Mouse (Mus musculus) right cerebral cortex, postnatal 36 days (tissue): ENCODE results near the gene Pigf.

Experiments
- DNase-seq, 2 experiments: peaks; one replicate each; pipeline ENCODE4 v3.0.0; 2022; ENCODE audit warnings: low spot score in 2 of 2, mixed read lengths in 1 of 2

Pigf gene

DNA sequence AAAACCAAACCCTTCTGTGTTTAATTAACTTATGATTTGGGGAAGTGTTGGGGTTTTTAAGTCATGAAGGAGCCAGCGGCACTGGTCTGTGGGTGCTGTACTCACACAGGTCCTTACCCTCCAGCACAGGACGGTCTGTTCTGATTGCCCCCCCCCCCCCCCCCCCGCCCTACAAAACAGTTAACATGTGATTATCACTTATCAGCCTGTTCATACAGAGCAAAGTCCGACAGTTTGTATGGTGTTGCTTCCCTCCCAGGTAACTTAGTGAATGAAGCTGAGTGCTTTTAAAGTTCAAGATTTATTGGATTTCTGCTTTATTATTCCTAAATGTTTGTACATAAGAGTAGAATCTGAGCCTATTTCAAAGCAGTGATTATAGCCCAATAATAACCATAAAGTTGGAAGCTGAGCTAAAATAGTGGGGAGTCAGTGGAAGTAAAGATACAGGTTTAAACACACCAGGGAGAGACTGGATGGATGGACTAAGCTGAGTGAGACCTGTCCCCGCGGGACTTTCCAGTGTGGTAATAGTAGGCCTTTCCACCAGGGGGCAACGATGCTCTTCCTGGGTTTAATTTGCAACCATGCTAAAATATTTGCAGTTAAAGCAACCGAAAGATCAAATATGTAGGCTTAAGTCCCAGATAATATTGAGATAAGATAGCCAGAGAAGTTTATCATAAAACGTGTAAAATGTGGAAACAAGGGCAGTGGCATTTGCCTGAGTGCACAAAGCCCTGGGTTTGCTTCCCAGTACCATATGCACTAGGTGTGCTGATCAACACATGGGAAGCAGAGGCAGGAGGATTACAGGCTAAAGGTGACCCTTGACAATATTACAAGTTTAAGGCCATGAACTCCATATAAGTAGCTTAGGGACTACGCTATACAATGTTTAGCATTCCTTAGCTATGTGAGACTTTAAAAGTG lies 11.2 kb upstream of the Pigf start:
- no peak for DNase-seq

DNA sequence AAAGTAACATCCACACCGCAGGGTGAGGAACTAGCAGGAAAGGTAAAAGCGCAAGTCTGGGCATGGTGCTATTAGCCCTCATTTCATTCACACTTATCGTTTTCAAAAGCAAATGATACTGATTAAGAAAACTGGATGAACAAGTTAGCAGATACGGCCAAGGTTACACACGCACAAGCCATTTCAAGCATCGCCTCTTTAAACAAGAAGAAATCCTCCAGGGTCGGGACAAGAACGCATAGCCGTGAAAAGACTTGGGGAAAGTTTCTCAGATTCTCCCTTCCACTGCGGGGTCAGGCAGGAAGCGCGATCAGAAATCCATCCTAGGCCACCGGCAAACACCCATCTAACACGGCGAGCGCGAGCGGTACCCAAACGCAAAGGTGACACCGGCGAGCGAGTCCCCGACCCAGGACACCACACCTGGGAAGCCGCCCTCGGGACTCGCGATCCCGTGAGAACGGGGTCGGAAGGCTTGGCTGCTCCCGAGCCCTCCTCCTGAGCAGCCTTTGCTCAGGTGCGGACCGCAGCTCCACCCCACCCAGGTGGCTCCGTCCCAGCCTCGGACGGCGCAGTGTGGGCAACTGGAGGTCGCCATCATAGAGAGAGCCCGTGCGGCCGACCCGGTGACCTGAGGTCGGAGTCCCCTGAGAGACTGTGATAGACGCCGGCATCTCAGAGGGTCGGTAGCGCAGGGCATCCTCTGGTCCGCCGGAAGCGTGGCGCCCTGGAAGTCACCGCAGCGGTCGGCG lies 539 bp downstream of the Pigf start:
- no peak for DNase-seq

DNA sequence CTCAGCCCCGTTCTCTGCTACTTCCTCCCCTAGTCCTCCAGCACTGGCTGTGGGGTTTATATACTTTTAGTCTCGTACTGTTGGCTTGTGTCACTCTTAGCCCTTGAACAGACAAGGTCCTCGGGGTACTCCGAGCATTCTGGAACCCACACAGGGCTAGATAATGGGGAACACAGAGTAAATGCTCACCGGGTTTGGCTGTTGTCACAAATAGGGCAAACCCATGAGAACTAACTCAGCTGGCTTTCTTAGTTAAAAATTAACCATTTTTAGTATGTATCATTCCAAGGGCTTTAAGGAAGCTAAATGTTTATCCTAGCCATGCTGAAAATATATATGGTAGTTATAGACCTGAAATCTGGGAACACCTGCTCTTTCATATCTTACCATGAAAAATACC lies 5.5 kb downstream of the Pigf start:
- no peak for DNase-seq

DNA sequence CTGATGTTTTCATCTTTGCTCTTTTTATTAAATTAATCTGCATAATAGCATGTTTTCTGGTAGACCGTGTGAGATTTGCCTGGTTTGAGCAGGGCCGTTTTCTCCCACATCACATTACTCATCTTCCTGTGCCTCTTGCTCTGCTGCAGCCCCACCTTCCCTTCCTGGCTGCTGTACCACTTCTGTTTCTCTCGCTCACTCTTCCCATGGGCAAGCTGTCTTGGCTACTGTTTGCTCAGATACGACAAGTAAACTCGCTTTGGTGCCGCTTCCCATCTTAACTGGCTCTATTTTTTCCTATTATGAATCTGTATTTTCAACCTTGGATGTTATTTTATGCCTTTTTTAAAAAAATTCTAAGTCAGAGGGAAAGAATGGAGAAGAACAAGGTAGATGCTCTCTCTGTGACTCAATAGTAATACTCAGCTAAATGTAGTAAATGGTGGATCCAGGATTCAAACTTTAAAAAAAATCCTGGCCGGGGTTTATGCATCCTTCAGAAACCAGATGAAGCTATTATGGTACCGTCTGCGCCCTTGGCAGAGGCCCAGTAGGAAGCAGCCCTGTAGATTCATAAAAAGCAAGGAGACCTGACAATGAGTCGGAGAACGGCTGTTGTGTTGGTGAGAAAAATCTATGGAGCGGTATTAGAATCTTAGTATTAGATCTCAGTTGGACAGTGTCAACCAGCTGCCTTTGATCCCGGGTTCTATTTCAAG lies 13.7 kb downstream of the Pigf start:
- DNase-seq: peak; percentile 64 to 67

DNA sequence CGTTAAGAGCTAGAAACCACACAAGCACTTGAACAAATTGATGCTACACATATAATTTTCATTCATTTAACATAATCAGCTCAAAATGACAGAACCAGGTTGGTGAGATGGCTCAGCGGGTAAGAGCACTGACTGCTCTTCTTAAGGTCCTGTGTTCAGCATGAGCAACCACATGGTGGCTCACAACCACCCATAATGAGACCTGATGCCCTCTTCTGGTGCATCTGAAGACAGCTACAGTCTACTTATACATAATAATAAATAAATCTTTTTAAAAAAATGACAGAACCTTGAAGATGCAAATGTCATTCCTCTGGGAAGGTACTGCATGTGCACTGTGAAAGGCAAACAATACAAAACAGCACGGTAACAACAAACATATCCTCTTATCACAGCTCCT lies 16.3 kb downstream of the Pigf start:
- DNase-seq: no peak

DNA sequence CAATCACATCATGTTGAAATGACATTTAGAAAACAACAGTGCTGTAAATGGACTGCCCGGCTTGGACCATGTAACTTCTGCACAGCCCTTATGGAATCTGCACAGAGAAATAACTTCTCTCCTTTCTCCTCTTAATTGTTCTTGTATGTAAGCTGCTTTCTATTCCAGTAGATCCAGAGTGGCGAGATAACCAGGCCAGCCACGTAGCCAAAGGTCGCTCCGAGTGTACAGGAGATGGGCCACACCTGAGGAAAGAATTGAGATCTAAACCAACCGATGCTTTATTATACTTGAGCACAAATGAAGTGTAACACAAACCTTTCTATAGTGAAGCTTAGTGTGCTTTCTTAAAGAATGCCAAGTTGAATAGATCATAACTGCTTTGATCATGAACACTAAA lies 27.9 kb downstream of the Pigf start:
- DNase-seq: no peak

DNA sequence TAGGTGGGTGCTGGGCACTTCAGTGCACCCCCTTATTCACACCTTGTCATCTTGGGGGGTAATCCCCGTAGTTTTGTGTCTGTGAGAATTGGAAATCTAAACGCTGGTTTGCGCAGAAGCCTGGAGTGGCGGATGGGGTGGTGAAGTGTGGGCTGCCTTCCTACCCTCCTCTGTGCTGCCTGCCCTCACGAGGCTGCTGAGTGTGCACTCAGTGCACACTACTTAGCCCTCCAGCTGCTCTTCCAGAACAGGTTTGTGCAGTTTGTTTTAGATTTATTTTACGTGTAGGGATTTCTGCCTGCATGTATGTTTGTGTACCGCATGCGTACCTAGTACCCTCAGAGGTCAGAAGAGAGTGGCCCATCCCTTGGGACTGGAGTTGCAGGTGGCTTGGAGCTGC lies 33.9 kb downstream of the Pigf start:
- no peak for DNase-seq

DNA sequence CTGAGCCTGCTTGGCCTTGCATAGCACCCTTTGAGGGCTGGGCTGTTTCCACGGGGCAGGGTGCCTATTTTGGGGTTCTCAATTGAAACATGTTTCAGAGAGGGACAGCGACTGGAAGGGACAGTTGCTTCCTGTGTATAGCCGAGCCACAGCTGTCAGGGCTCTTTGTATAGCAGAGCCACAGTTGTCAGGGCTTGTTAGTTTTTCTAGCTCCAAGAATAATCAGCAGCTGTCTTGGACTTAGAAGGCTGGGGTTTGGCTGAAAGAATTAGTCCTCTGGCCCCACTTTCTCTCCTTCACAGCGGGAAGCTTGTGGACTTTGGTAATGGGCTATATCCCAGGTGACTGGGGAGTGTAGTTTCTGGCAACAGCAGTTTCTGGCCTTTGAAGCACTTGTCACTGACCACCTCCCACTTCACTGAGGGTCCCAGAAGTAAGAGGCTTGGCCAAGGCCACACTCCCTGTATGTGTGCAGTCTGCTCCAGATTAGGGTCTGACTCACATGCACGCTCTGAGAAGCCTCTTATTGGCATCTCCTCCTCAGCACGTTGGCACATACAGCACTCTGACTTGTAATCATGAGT lies 36.5 kb downstream of the Pigf start:
- no peak for DNase-seq

DNA sequence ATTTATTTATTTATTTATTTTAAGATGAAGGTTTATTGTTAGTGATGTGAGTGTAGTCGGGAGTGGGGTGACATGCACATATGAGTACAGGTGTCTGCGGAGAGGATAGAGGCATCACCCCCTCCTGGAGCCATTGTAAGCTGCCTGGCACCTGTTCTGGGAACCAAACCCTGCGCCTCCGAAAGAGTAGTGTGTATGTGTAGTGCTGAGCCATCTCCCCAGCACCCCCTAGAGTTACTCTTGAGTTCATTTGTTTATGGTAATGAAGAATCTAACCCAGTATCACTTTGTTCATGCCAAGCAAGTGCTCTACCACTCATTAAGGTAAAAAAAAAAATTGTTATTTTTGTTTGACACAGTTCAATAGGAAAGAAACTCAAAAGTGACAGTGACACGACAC lies 37.0 kb downstream of the Pigf start:
- no peak for DNase-seq

DNA sequence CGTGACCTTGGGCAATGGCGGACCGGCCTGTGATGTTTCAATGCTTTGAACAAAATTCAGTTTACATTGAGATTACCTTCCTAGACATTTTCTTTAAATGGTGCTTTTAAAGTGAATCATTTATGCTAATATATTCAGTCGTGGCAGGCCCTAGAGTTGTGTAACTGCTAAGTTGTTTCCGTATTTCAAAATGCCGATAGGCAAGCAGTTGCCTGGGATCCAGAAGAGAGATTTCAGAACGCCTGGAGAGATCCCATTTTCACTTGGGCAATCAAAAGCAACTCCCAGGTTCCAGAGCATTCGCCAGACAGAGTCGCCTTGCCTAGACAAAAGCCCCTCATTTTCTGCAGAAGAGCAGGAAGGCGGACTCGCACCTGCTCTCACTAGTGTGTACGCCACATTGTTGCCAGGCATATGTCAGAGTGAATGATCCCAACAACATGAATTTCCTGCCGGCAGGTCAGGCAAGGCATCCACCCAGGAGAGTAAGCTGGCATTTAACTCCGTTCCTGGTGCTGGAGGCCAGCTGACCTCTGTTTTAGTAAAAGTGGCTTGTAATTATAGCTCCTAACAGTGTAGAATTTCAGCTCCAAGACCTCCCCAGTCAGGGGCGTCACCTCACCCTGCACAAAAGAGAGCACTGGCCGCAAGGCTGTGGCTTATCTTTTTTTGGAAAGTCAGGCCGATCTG lies 38.6 kb downstream of the Pigf start:
- no peak for DNase-seq

DNA sequence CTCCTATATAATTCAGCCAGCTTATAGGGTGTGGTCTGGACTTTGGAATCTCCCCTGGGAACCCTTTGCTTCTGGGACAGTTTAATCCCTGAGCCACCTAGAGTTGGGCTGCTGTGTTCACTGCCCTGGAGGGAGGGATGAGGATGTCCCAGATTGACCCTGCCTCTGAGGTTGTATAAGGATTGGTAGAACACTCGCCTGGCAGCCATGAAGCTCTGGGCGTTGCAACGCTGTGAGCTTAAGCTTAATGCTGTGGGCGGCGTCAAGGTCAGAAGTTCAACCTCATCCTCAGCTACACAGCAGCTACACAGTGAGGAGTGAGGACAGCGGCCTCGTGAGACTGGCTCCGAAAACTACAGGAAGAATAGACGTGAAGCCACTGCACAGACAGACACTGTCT lies 42.7 kb downstream of the Pigf start:
- DNase-seq: no peak

DNA sequence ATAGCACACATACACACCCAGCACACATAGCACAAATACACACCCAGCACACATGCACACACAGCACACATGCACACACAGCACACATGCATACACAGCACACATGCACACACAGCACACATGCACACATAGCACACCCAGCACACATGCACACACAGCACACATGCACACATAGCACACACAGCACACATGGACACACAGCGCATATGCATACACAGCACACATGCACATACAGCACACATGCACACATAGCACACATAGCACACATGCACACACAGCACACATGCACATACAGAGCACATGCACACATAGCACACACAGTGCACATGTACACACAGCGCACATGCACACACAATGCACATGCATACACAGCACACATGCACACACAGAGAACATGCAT lies 43.5 kb downstream of the Pigf start:
- no peak for DNase-seq

DNA sequence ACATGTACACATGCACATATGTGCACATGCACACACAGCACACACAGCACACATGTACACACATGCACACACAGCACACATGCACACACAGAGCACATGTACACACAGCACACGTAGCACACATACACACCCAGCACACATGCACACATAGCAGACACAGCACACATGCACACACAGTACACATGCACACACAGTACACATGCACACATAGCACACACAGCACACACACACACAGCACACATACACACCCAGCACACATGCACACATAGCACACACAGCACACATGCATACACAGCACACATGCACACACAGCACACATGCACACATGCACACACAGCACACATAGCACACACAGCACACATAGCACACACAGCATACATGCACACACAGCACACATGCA lies 44.0 kb downstream of the Pigf start:
- no peak for DNase-seq

DNA sequence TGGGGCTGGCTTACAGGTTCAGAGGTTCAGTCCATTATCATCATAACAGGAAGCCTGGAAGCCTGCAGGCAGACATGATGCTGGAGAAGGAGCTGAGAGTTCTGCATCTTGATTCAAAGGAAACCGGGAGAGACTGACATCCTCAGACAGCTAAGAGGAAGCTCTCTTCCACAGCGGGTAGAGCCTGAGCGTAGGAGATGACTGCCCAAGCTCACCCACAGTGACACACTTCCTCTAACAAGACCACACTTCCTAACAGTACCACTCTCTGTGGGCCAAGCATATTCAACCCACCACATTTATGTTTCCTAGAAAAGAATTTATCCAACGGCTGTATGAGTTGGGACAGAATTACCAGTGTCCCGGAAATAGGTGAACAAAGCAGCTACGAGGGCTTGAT lies 46.7 kb downstream of the Pigf start:
- no peak for DNase-seq

DNA sequence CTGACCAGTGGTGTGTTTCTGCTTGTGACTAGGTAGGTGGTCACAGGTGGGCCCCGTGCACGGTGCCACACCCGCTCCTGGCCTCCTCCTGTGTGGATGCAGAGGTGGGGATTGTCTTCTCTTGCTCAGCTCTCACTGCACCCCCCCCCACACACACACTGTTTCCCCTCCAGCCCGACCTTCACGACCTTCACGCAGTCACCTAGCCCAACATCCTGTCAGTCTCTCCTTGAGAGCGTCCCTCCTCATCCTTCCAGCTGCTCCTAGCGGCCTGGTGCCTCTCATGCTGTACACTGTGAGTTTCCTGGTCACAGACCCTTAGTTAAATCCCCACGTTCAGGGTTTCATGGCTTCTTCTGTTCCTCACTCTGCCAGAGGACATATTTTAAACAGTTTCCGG lies 48.8 kb downstream of the Pigf start:
- no peak for DNase-seq

DNA sequence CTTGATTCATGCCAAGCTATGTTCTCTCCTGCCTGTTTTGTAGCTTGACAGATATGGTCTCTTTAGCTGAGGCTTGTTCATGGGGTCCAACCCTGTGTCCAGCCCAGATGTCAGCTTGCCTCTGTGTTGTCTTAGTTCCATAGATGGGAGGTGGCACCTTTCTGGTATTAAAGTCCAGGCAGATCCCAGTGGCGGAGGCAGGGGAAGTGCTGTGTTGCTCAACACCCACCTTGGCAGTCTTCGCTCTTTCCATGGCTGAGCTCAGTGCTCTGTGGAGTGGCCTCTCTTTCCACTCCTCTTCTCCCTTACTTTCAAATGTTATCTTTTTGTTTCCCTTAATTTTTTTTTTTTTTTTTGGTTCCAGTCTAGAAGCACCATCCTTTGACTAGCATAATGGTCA lies 52.1 kb downstream of the Pigf start:
- no peak for DNase-seq

DNA sequence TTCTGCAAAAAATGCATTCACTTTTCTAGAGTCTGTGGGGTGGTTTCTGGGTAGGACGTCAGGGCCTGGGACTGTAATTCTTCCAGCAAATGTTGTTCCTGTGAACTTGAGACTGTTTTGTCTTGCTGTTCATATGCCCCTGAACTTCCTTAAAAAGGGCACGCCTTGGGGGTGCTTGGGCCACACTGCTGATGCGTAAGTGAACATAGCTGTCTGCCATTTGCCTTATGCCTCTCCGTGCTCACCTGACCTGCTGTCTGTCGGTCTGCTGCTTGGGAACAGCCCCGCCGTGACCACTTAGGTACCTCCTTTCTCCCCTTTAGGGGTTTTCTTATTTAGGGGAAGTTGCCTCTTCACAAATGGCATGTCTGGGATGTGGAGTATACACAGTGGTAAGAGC lies 53.3 kb downstream of the Pigf start:
- no peak for DNase-seq

DNA sequence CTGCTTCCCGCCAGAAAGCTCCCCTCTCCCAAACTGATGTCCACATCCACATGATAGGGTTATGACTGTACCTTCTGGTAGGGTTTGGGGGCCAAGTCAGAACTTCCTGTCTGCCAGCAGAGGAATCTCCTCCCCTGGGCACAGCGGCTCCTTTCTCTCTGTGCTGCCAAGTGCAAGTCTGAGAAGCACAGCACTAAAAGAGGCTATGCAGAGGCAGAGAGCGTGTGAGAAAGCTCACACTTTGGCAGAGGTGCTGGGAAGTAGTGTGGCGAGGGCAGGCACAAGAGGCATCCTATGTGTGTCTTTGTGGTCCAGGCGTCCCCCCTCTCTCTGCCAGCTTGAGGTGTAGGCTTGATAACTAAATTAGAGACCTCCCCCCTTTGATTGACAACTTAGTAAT lies 54.2 kb downstream of the Pigf start:
- DNase-seq: no peak

DNA sequence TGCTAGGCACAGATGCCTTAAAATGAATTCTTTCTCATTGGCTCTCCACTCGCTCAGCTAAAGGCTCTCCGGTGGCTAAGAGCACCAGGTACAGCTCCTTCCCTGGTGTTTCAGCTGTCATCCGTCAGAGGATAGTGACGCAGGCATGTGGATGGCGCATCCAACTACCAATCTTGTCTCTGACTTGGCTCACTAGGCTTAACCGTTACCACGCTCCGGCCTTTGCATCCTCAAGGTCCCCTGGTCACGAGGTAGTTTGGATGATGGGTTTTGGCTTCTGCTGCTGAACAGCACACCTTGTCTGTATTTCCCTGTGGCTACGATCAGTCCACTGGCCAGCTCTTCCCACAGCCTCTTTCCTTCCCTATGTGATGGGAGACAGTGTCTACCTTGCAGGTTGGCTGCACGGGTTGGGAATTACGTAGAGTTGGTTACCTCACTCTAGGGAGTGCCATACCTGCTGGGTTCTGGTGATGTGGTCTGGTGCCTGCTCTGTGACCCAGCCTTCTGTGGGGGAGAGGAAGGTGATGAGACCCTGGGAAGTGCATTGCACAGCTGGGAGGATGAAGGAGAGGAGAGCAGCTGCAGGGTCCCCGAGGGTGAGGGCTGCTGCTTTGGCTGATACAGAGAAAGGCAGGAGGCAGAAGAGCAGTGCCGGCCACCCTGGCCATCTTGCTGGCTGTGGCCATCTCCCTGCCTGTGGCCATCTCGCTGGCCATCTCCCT lies 55.0 kb downstream of the Pigf start:
- DNase-seq: no peak

DNA sequence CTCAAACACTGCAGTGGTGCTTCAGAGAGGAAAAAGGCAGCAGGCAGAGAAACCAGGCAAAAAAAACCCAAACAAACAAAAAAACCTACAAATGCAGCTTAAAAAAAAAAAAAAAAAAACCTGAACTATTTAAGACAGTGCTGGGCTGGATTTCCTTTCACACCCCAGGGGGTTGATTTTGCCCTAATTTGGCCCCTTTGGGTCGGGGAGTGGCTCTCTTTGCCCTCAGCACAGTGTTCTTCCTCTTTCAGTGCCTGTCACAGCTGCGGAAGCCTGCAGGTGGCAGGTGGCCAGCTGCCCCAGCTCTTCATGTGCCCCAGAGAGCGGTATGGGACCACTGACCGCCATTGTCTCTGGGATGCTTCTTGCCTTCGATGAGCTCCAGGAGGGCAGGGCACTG lies 55.6 kb downstream of the Pigf start:
- no peak for DNase-seq

DNA sequence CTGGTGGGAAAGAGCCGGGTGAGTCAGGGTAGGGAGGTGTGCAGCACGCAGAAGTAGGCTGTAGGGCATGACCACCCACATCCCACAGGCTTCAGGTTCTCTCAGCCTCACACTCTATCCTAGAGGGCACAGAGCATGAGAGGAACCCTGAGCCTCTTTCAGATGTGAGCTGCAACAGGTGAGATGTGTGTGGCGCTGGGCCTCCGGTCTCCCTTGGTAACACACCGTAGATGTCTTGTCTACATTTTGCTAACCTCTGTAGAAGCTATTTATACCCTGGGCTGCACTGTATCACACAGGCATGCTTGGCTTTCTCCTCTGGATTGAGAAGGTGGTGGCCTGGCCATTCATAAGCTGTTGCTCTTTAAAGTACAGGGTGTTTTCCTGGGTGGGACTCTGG lies 56.6 kb downstream of the Pigf start:
- no peak for DNase-seq
